Mouse (Mus musculus): ENCODE data around the gene Ap3d1. TPM values are rescaled to one million over a fixed set of nuclear protein-coding genes. Genes with fewer than 3 reads are reported as not detected.

The Ap3d1 gene
- polyA plus RNA-seq, 1 experiment: 92.5 TPM

GRCm38 (mm10) chr10:80658841-80659202 is 83.2 kb downstream of the Ap3d1 start:
- Histone ChIP-seq H3K4me1 (ENCODE audit: control insufficient read depth, insufficient read depth, insufficient read length) (peaks cover 47% of the 10 kb centered on the region), H3K27ac (ENCODE audit: insufficient read depth, low read length) (peak overlapping the region; percentile 81), H3K36me3 (ENCODE audit: control insufficient read depth, insufficient read depth, low read length) (no peaks in the 10 kb centered on the region), H3K4me3 (ENCODE audit: extremely low read depth, insufficient read depth, insufficient read length) (0 out of 2 replicates have a peak overlapping the region, but pooled peaks have one; percentile 15), H3K27me3 (ENCODE audit: control insufficient read depth, insufficient read depth, low read length) (no peaks in the 10 kb centered on the region)
- DNase-seq (ENCODE audit: low read depth in 1 of 2, low spot score in 2 of 2): peak in 1 of 2 experiments; percentile 54
- 10% methylated on average over 4 of the region's 4 CpGs for WGBS
- TF ChIP-seq CTCF (IDR thresholded peaks at IDR 0.05; ENCODE audit: extremely low read depth, insufficient read depth, insufficient read length, insufficient replicate concordance): no peak

- Histone ChIP-seq H3K4me1 (ENCODE audit: control insufficient read depth, insufficient read depth, insufficient read length) (peaks cover 45% of the 10 kb centered on the region), H3K27ac (ENCODE audit: insufficient read depth, low read length) (peak overlapping the region; percentile 55), H3K27me3 (ENCODE audit: control insufficient read depth, insufficient read depth, low read length) (no peaks in the 10 kb centered on the region), H3K4me3 (ENCODE audit: extremely low read depth, insufficient read depth, insufficient read length) (no peak overlapping the region), H3K36me3 (ENCODE audit: control insufficient read depth, insufficient read depth, low read length) (no peaks in the 10 kb centered on the region)
- no peak for DNase-seq (ENCODE audit: low read depth in 1 of 2, low spot score in 2 of 2)
- WGBS: 38% methylated on average over 14 of the region's 14 CpGs
- TF ChIP-seq POLR2A (IDR thresholded peaks at IDR 0.05; ENCODE audit: low read depth, low read length) (no peak), CTCF (IDR thresholded peaks at IDR 0.05; ENCODE audit: extremely low read depth, insufficient read depth, insufficient read length, insufficient replicate concordance) (no peak)
These were observed 83.7 kb downstream of the Ap3d1 start for GRCm38 (mm10) chr10:80658194-80658840.

Other genes starting within 250 kb of the Ap3d1 start
- not detected in 2 replicates for gene Onecut3, start 247.4 kb downstream of the Ap3d1 start, polyA plus RNA-seq (2012; rRNA removed)
- gene Atp8b3, start 203.1 kb downstream of the Ap3d1 start, polyA plus RNA-seq (2012; rRNA removed): 0.01 and 0.04 TPM in 2 replicates
- 78.0 and 95.1 TPM in 2 replicates for gene Rexo1, start 180.7 kb downstream of the Ap3d1 start, polyA plus RNA-seq (2012; rRNA removed)
- 27.9 and 41.8 TPM in 2 replicates for gene Klf16, start 164.9 kb downstream of the Ap3d1 start, polyA plus RNA-seq (2012; rRNA removed)
- 220 and 302 TPM in 2 replicates for gene Abhd17a, start 151.9 kb downstream of the Ap3d1 start, polyA plus RNA-seq (2012; rRNA removed)
- 94.8 and 110 TPM in 2 replicates for gene Scamp4, start 139.4 kb downstream of the Ap3d1 start, polyA plus RNA-seq (2012; rRNA removed)
- gene Adat3, start 139.4 kb downstream of the Ap3d1 start, polyA plus RNA-seq (2012; rRNA removed): 17.0 and 25.7 TPM in 2 replicates
- gene Gm49322, start 136.2 kb downstream of the Ap3d1 start, polyA plus RNA-seq (2012; rRNA removed): 2.9 and 3.0 TPM in 2 replicates
- 206 and 283 TPM in 2 replicates for gene Csnk1g2, start 119.4 kb downstream of the Ap3d1 start, polyA plus RNA-seq (2012; rRNA removed)
- 49.5 and 66.1 TPM in 2 replicates for gene Btbd2, start 85.2 kb downstream of the Ap3d1 start, polyA plus RNA-seq (2012; rRNA removed)
- gene Mknk2, start 64.2 kb downstream of the Ap3d1 start, polyA plus RNA-seq (2012; rRNA removed): 351 and 533 TPM in 2 replicates
- 130 and 156 TPM in 2 replicates for gene Mob3a, start 40.3 kb downstream of the Ap3d1 start, polyA plus RNA-seq (2012; rRNA removed)
- gene Izumo4, start 40.1 kb downstream of the Ap3d1 start, polyA plus RNA-seq (2012; rRNA removed): 49.0 and 60.8 TPM in 2 replicates
- 46.2 and 56.2 TPM in 2 replicates for gene Dot1l, start 12.9 kb upstream of the Ap3d1 start, polyA plus RNA-seq (2012; rRNA removed)
- 38.7 and 54.3 TPM in 2 replicates for gene Sf3a2, start 55.9 kb upstream of the Ap3d1 start, polyA plus RNA-seq (2012; rRNA removed)
- 71.8 and 97.5 TPM in 2 replicates for gene Plekhj1, start 56.4 kb upstream of the Ap3d1 start, polyA plus RNA-seq (2012; rRNA removed)
- 1.3 and 2.3 TPM in 2 replicates for gene Amh, start 63.0 kb upstream of the Ap3d1 start, polyA plus RNA-seq (2012; rRNA removed)
- not detected in 2 replicates for gene Jsrp1, start 71.2 kb upstream of the Ap3d1 start, polyA plus RNA-seq (2012; rRNA removed)
- 730 and 862 TPM in 2 replicates for gene Oaz1, start 84.4 kb upstream of the Ap3d1 start, polyA plus RNA-seq (2012; rRNA removed)
- gene Lingo3, start 101.8 kb upstream of the Ap3d1 start, polyA plus RNA-seq (2012; rRNA removed): 0.02 TPM in 2 replicates
- 84.0 and 103 TPM in 2 replicates for gene Lsm7, start 112.9 kb upstream of the Ap3d1 start, polyA plus RNA-seq (2012; rRNA removed)
- 127 and 130 TPM in 2 replicates for gene Sppl2b, start 113.0 kb upstream of the Ap3d1 start, polyA plus RNA-seq (2012; rRNA removed)
- gene Tmprss9, start 129.6 kb upstream of the Ap3d1 start, polyA plus RNA-seq (2012; rRNA removed): 0.08 and 0.09 TPM in 2 replicates
- gene Timm13, start 158.7 kb upstream of the Ap3d1 start, polyA plus RNA-seq (2012; rRNA removed): 123 and 133 TPM in 2 replicates
- 11.0 and 13.2 TPM in 2 replicates for gene Lmnb2, start 176.0 kb upstream of the Ap3d1 start, polyA plus RNA-seq (2012; rRNA removed)
- gene Gadd45b, start 187.8 kb upstream of the Ap3d1 start, polyA plus RNA-seq (2012; rRNA removed): 35.7 and 46.8 TPM in 2 replicates